Mouse (Mus musculus) heart, embryonic 13.5 days (tissue): Measurements from ENCODE around the gene Pcsk5. TPM values are rescaled to one million over a fixed set of nuclear protein-coding genes. Genes with fewer than 3 reads are reported as not detected.

Experiments
- ATAC-seq: fragments of 200-750 bp; cut with Nextera tagmentation; 2 replicates; pipeline ENCODE4 v1.8.0; 2017; ENCODE audit warnings: moderate TSS enrichment; ENCODE audit not compliant: insufficient number of reproducible peaks, low FRiP score, low TSS enrichment; ENCODE audit errors: extremely low read depth
- H3K27ac ChIP-seq: fragments of 300-500 bp; sonication (generic); replicated peaks from 2 replicates; pipeline ENCODE4 v1.5.1; 2015; ENCODE audit warnings: moderate library complexity, mild to moderate bottlenecking, inconsistent platforms
- H3K27me3 ChIP-seq: fragments of 300-500 bp; sonication (generic); replicated peaks from 2 replicates; pipeline ENCODE4 v1.6.1; 2015; ENCODE audit warnings: mild to moderate bottlenecking, inconsistent platforms
- H3K36me3 ChIP-seq: fragments of 300-500 bp; sonication (generic); 2 replicates; pipeline ENCODE4 v1.6.1; 2015; ENCODE audit warnings: mild to moderate bottlenecking, inconsistent platforms
- H3K4me1 ChIP-seq: fragments of 300-500 bp; sonication (generic); 2 replicates; pipeline ENCODE4 v1.6.1; 2015; ENCODE audit warnings: inconsistent platforms
- H3K4me2 ChIP-seq: fragments of 300-500 bp; sonication (generic); 2 replicates; pipeline ENCODE4 v1.6.1; 2015; ENCODE audit warnings: inconsistent platforms, mild to moderate bottlenecking, moderate library complexity
- H3K4me3 ChIP-seq: fragments of 300-500 bp; sonication (generic); 2 replicates; pipeline ENCODE4 v1.5.1; 2015; ENCODE audit warnings: moderate library complexity, mild to moderate bottlenecking, inconsistent platforms
- H3K9ac ChIP-seq: fragments of 300-500 bp; sonication (generic); 2 replicates; pipeline ENCODE4 v1.6.1; 2015; ENCODE audit warnings: inconsistent platforms, mild to moderate bottlenecking, moderate library complexity
- H3K9me3 ChIP-seq: fragments of 300-500 bp; sonication (generic); 2 replicates; pipeline ENCODE4 v1.6.1; 2016; ENCODE audit warnings: inconsistent platforms
- WGBS: fragments of 180-500 bp; shearing (Covaris S2); methylation state at CpG from one replicate; pipeline ENCODE4 v1.1.7; 2015; ENCODE audit warnings: mixed read lengths; 5-methylcytosine and 5-hydroxymethylcytosine counted together
- polyA plus RNA-seq: library from polyadenylated mRNA; unstranded; fragments of >200 nt; fragmentation: Nextera tagmentation; extraction: Ambion mirVana; gene quantifications from 2 replicates; pipeline ENCODE4 v1.2.1, GENCODE M21; 2015

Gene Pcsk5
- polyA plus RNA-seq, 1 experiment from 2014 or later = 17.0 TPM

DNA sequence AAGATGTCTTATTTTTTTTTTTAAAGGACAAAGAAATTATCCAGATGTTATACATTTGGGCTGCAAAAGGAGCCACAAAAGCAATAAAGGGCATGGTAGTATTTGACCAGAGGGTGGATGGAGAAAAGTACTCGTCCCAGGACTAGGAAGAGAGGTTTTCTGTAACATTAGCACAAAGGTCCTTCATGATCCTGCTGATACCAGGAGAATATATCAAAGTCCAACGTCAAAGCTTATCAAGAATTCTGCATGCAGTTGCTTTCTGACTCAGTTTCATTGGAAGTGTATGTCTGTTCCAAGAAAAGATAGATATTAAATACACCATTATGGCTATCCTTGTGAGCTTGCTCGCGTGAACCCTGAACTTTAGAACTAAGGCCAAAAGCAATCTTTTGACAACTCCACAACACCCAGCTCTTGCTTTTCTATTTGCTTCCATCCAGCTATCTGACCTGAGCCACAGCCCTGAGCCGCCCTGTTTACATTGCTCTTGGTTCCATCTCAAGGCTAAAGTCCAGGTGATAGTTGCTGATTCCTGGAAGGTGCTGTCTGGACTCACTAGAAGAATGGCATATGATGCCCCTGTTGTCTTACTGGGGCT lies 426.9 kb downstream of the Pcsk5 start:
- no peak for ATAC-seq
- no peaks in the 10 kb centered on the region for H3K36me3 ChIP-seq
- no peak overlapping the region for H3K4me2 ChIP-seq
- H3K27ac ChIP-seq = no peak overlapping the region
- 76% methylated on average over 5 of the region's 5 CpGs for WGBS
- H3K9ac ChIP-seq = no peak overlapping the region
- H3K27me3 ChIP-seq = no peaks in the 10 kb centered on the region
- H3K4me1 ChIP-seq = no peaks in the 10 kb centered on the region
- no peaks in the 10 kb centered on the region for H3K9me3 ChIP-seq
- H3K4me3 ChIP-seq = no peak overlapping the region

DNA sequence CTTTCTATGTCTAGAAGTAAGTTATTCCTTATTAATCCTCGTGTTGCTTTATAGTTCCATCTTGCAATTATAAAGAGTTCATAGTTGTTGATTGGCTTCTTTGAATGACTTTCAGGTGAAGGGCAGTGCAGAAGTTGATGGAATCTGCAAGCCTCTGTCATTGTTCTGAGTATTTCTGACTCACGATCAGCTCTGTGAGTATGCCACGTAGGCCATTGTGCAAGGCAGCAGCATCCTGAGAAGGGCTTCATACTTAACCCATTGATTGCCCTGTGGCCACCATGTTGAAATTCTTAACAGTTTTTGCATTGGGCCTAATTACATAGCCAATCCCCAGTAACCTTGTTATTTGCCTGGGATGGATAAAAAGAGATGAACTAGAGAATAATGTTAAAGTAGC lies 428.1 kb downstream of the Pcsk5 start:
- ATAC-seq = no peak
- H3K4me2 ChIP-seq = no peak overlapping the region

DNA sequence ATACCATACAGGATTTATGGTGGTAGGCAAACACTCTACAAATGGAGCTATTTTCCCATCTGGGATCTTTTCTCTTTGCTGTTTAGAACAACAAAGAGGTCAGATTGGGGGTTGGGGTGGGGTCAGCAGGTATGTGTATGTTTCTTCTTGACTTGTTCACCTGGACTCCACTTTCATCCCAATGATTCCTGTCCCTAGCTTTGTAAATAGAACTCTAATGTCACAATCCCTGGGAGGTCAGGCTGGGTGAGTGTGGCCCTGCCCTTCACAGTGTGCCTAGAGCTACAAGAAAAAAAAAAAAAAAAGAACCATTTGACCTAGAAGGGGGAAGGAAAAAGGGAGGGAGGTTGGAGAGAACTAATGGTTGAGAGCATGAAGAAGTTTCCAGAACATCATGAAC lies 428.8 kb downstream of the Pcsk5 start:
- H3K27ac ChIP-seq = no peak overlapping the region
- no peak overlapping the region for H3K9ac ChIP-seq
- H3K4me1 ChIP-seq = no peaks in the 10 kb centered on the region
- no peak overlapping the region for H3K4me2 ChIP-seq
- no peaks in the 10 kb centered on the region for H3K36me3 ChIP-seq
- no peaks in the 10 kb centered on the region for H3K27me3 ChIP-seq
- no peak for ATAC-seq
- H3K9me3 ChIP-seq = no peaks in the 10 kb centered on the region
- H3K4me3 ChIP-seq = no peak overlapping the region

More for the DNA sequence above, 428.1 kb downstream of the Pcsk5 start:
- H3K4me1 ChIP-seq = no peaks in the 10 kb centered on the region
- no peak overlapping the region for H3K27ac ChIP-seq
- H3K27me3 ChIP-seq = no peaks in the 10 kb centered on the region
- no peaks in the 10 kb centered on the region for H3K36me3 ChIP-seq
- H3K9me3 ChIP-seq = no peaks in the 10 kb centered on the region
- 56% methylated on average over 3 of the region's 3 CpGs for WGBS
- no peak overlapping the region for H3K4me3 ChIP-seq
- H3K9ac ChIP-seq = no peak overlapping the region

DNA sequence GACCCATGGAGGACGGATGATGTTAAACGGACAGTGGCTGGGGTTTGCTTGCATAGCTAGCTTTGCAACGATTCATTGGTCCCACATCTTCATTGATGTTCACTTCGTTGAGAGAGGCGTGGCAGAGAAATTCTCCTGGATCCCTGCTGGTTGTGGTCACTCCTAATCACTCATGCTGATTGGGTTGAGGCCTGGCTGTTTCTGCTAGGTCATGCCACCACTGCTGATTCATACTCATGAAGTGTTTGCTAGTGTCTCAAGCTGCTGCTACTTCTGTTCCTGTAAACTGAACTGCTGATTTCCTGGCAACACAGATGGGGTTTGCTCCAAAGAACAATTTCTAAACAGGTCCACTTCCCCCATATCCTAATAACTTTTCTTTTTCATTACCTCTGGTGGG lies 430.6 kb downstream of the Pcsk5 start:
- Histone ChIP-seq H3K4me2 (no peak overlapping the region), H3K36me3 (no peaks in the 10 kb centered on the region), H3K27ac (no peak overlapping the region), H3K27me3 (no peaks in the 10 kb centered on the region), H3K9ac (no peak overlapping the region), H3K9me3 (no peaks in the 10 kb centered on the region), H3K4me3 (no peak overlapping the region), H3K4me1 (no peaks in the 10 kb centered on the region)
- ATAC-seq = no peak; the same call in 1 of the 2 replicates
- WGBS = 82% methylated on average over 5 of the region's 5 CpGs

DNA sequence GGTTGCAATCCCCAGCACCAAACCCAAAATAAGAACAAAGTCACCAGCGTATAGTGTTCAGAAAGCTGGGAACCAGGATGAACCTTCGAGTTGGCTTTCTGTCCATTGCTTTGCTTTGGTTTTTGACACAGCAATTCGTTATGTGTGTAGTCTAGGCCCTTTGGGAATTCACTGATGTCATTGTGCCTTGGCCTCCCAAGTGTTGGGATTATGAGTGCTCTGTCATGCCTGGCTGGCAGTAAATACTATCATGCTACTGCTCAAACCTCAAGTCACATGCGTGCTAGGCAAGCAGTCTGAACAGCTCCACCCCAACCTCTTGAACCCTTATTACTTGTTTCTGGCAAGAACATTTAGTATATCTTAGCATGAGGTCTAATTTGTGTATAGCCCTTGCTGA lies 434.3 kb downstream of the Pcsk5 start:
- H3K4me1 ChIP-seq = no peaks in the 10 kb centered on the region
- 81% methylated on average over 4 of the region's 4 CpGs for WGBS
- ATAC-seq = no peak
- H3K27me3 ChIP-seq = no peaks in the 10 kb centered on the region
- H3K9me3 ChIP-seq = no peaks in the 10 kb centered on the region
- no peak overlapping the region for H3K4me2 ChIP-seq
- peaks cover 27% of the 10 kb centered on the region for H3K36me3 ChIP-seq
- no peak overlapping the region for H3K27ac ChIP-seq
- H3K9ac ChIP-seq = no peak overlapping the region
- no peak overlapping the region for H3K4me3 ChIP-seq

DNA sequence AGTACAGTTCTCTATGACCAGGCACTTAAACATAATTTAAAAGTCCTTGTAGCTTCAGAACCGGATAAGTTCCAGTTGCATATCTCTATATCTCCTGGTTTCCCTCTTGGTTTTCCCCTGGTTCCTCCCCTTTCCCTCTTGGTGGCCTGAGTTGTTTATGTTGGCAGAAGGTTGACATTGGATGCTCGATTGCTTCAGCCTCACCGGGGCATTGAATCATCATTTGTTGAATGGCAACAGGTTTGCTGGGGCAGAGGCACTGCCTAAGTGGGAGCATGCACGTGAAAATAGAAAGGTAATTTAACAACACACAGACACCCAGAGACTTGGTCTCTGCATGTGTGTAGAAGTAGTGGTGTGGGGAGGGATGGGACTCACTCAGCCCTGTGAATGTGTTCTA lies 436.9 kb downstream of the Pcsk5 start:
- no peak overlapping the region for H3K9ac ChIP-seq
- ATAC-seq = no peak
- H3K4me1 ChIP-seq = peaks cover 6% of the 10 kb centered on the region
- no peaks in the 10 kb centered on the region for H3K27me3 ChIP-seq
- 64% methylated on average over 4 of the region's 4 CpGs for WGBS
- H3K4me3 ChIP-seq = no peak overlapping the region
- H3K27ac ChIP-seq = no peak overlapping the region
- no peaks in the 10 kb centered on the region for H3K9me3 ChIP-seq
- H3K36me3 ChIP-seq = peaks cover 42% of the 10 kb centered on the region
- H3K4me2 ChIP-seq = no peak overlapping the region

DNA sequence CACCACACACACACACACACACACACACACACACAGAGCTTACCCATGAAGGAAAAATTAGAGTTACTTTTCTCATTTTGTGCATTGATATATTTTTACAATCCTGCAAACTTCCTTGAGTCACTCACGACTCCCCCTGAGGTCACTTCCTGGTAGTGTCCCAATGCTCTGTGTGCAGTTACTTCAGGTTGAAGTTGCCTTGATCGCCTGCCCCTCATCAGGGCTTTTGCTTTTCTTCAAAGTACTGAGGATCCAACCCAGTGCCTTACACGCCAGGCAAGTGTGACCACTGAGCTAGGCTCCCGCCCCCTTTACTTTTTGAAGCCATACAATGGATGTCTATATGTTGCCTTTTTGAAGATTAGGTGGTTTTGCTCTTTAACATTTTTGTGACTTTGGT lies 437.5 kb downstream of the Pcsk5 start:
- no peaks in the 10 kb centered on the region for H3K27me3 ChIP-seq
- H3K4me3 ChIP-seq = no peak overlapping the region
- ATAC-seq = no peak
- H3K36me3 ChIP-seq = peaks cover 43% of the 10 kb centered on the region
- H3K9ac ChIP-seq = no peak overlapping the region
- H3K4me1 ChIP-seq = peaks cover 12% of the 10 kb centered on the region
- H3K4me2 ChIP-seq = no peak overlapping the region
- 82% methylated on average over 4 of the region's 4 CpGs for WGBS
- no peak overlapping the region for H3K27ac ChIP-seq
- no peaks in the 10 kb centered on the region for H3K9me3 ChIP-seq

DNA sequence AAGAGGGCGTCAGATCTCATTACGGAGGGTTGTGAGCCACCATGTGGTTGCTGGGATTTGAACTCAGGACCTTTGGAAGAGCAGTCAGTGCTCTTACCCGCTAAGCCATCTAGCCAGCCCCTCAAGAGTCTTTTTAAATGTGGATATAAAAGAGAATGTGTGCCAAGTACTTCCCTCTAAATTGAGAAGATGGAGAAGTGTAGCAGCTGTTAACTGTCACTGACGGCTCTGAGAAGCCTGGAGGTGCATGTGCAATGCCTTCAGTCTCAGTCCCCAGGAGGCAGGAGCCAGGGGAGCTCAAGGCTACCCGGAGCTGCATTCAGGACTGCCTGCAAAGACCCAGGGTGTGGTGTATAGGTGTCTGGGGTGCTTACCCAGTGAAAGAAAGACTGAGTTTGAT lies 439.5 kb downstream of the Pcsk5 start:
- H3K4me3 ChIP-seq = no peak overlapping the region
- no peak overlapping the region for H3K9ac ChIP-seq
- peaks cover 43% of the 10 kb centered on the region for H3K36me3 ChIP-seq
- 63% methylated on average over 5 of the region's 5 CpGs for WGBS
- H3K4me1 ChIP-seq = peaks cover 17% of the 10 kb centered on the region
- no peak overlapping the region for H3K27ac ChIP-seq
- no peak overlapping the region for H3K4me2 ChIP-seq
- no peak for ATAC-seq
- peaks cover 3% of the 10 kb centered on the region; the same call in 1 of the 2 replicates for H3K27me3 ChIP-seq
- H3K9me3 ChIP-seq = no peaks in the 10 kb centered on the region

DNA sequence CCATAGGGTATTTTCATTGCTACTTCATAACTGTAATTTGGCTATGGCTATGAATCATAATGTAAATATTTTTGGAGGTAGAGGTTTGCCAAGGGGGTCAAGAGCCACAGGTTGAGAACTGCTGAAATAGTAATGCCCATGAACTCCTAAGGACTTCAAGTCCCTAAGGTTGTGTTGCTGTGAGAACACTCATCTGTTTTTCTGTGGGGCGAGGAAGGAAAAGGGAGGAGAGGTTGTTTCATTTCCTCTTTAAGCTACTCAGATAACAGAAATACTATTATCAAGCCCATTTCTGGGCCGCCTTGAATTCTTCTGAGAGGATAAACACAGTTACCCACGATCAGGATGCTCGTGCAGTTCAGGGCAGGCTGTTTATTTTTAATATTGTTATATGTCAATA lies 440.6 kb downstream of the Pcsk5 start:
- no peaks in the 10 kb centered on the region for H3K9me3 ChIP-seq
- peaks cover 14% of the 10 kb centered on the region; the same call in 1 of the 2 replicates for H3K27me3 ChIP-seq
- peak overlapping the region; percentile 43 for H3K27ac ChIP-seq
- no peak overlapping the region for H3K9ac ChIP-seq
- no peak overlapping the region for H3K4me3 ChIP-seq
- 57% methylated on average over 4 of the region's 4 CpGs for WGBS
- H3K36me3 ChIP-seq = peaks cover 43% of the 10 kb centered on the region
- peaks cover 17% of the 10 kb centered on the region for H3K4me1 ChIP-seq
- peak overlapping the region; percentile 25; the same call in 1 of the 2 replicates for H3K4me2 ChIP-seq
- no peak for ATAC-seq

DNA sequence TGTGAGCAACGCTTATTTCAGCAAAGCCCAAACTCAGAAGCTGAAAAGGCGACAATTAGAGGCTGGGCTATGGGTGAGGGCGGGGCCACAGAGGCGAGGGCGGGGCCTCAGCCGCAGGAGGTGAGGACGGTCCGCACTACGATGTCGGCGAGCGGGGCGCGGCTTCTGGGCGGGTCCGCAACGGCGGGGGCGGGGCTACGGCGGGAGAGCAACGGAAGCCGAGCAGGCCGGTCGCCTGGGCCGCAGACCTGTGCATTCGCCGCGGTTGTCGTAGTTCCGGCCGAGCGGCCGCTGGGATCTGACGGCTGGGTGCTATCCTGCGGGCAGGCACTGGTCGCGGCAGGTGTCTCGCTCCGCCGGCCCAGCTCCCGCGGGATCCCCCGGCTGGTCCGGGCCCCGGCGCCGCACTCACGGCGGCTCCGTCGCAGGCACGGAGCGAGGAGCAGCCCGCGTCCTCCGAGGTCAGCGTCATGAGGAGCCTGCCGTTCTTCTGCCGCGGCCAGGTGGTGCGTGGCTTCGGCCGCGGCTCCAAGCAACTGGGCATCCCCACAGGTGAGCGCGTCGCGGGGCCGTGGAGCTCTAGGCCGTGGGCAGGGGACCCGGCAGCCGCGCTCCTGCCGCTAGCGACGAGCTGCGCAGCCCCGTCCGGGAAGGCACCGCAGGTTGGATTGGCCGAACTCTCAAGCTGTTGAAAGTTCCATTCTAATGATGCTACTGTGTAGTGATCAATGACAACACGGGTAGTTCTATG lies 443.4 kb downstream of the Pcsk5 start, which contains the start of gene Rfk:
Rfk (plus strand) TSS at position 203 of the 751 bp plus-strand sequence.
- peaks cover 24% of the 10 kb centered on the region for H3K36me3 ChIP-seq
- ATAC-seq = peak; percentile 98
- H3K27ac ChIP-seq = peak within 1 kb of the TSS; percentile 80
- WGBS = under 1% methylated on average over 78 of the region's 83 CpGs
- H3K4me3 ChIP-seq = peak within 1 kb of the TSS; percentile 91
- H3K9ac ChIP-seq = peak within 1 kb of the TSS; percentile 95
- peaks cover 17% of the 10 kb centered on the region for H3K4me1 ChIP-seq
- H3K9me3 ChIP-seq = no peaks in the 10 kb centered on the region
- peak within 1 kb of the TSS; percentile 76 for H3K4me2 ChIP-seq
- peaks cover 16% of the 10 kb centered on the region; the same call in 1 of the 2 replicates for H3K27me3 ChIP-seq

DNA sequence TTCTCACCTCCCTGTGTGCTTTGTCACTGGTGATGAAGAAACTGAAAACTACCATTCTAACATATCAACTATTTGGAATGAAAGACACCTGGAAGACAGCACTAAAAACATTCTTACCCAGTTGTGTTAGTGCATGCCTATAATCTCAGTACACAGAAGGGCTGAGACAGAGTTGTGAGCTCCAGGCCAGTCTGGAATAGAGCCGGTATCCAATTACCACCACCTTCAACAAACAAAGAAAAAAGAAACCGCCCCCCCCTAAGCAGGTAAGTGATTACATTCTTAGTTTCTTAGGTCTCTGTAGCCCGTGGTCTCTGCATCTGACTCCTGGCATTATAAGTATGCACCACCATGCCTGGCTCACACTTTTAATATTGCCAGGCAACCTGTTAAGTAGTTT lies 444.6 kb downstream of the Pcsk5 start:
- Histone ChIP-seq H3K4me1 (peaks cover 17% of the 10 kb centered on the region), H3K4me2 (peak overlapping the region; percentile 76), H3K27ac (no peak overlapping the region), H3K27me3 (peaks cover 16% of the 10 kb centered on the region; the same call in 1 of the 2 replicates), H3K9ac (no peak overlapping the region), H3K4me3 (peak overlapping the region; percentile 91; the same call in 1 of the 2 replicates), H3K9me3 (no peaks in the 10 kb centered on the region), H3K36me3 (peaks cover 13% of the 10 kb centered on the region)
- WGBS = 12% methylated on average over 3 of the region's 3 CpGs
- ATAC-seq = no peak
